Mouse (Mus musculus): ENCODE data around the gene Fndc3b.

The Fndc3b gene

GRCm38 (mm10) chr3:27622451-27622850 is 88.7 kb downstream of the Fndc3b start:
- no peak for DNase-seq (ENCODE audit: low read depth, low spot score)

GRCm38 (mm10) chr3:27621176-27621575 is 89.9 kb downstream of the Fndc3b start:
- no peak for DNase-seq (ENCODE audit: low read depth, low spot score)

DNA sequence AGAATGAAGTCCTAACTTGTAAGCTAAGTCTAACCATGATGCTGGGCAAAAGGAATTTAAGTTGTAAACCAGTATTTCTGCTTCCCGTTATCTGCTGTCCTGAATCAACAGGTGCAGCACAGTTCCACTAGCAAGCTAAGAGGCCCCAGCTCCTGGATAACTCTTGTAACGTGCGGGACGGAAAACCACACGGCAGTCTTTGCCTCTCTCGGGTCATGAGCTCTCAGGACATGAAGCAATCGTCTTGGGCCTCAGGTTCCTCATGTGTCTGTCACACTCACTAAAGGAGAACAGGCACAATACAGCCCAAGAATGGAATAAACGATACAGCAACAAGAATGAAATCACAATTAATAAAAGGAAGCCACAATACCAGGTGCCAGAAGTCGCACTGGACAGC is 93.4 kb downstream of the Fndc3b start:
- no peak for DNase-seq (ENCODE audit: low read depth, low spot score)

- no peak for DNase-seq (ENCODE audit: low read depth, low spot score)
Measured at GRCm38 (mm10) chr3:27617237-27617499, 93.9 kb downstream of the Fndc3b start.

- no peak for DNase-seq (ENCODE audit: low read depth, low spot score)
Measured at GRCm38 (mm10) chr3:27616421-27617236, 94.5 kb downstream of the Fndc3b start.

- no peak for DNase-seq (ENCODE audit: low read depth, low spot score)
Measured at GRCm38 (mm10) chr3:27615479-27615878, 95.6 kb downstream of the Fndc3b start.

- no peak for DNase-seq (ENCODE audit: low read depth, low spot score)
Measured at GRCm38 (mm10) chr3:27613828-27614227, 97.3 kb downstream of the Fndc3b start.

GRCm38 (mm10) chr3:27613011-27613410 is 98.1 kb downstream of the Fndc3b start:
- DNase-seq (ENCODE audit: low read depth, low spot score), result no peak

GRCm38 (mm10) chr3:27611986-27612385 is 99.1 kb downstream of the Fndc3b start:
- no peak for DNase-seq (ENCODE audit: low read depth, low spot score)

GRCm38 (mm10) chr3:27610547-27610946 is 100.6 kb downstream of the Fndc3b start:
- DNase-seq (ENCODE audit: low read depth, low spot score), result no peak

- DNase-seq (ENCODE audit: low read depth, low spot score), result no peak
Measured at GRCm38 (mm10) chr3:27610089-27610488, 101.0 kb downstream of the Fndc3b start.

GRCm38 (mm10) chr3:27607796-27608151 is 103.3 kb downstream of the Fndc3b start:
- DNase-seq (ENCODE audit: low read depth, low spot score), result no peak

GRCm38 (mm10) chr3:27607081-27607795 is 103.9 kb downstream of the Fndc3b start:
- peak; percentile 40 for DNase-seq (ENCODE audit: low read depth, low spot score)

- no peak for DNase-seq (ENCODE audit: low read depth, low spot score)
Measured at GRCm38 (mm10) chr3:27606626-27607025, 104.5 kb downstream of the Fndc3b start.

DNA sequence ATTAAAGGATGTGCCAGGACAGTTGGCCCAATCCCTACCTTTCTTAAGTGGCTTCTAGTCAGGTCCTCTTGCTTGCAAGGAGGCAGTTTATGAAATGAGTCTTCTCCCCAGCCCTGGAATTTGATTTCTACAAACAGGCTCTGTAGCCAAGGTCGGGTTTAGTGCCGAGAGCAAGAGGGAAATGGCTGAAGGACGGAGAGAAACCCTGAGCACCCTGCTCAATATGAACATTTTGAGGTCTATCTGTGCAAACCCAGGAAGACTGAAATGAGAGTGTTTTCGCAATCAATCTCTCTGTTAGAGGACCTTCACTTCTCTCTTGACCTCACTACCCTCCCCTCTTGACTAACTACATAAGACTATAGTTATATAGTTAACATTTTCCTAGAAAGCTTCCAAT is 105.5 kb downstream of the Fndc3b start:
- DNase-seq (ENCODE audit: low read depth, low spot score), result no peak

GRCm38 (mm10) chr3:27605081-27605480 is 106.0 kb downstream of the Fndc3b start:
- no peak for DNase-seq (ENCODE audit: low read depth, low spot score)

- DNase-seq (ENCODE audit: low read depth, low spot score), result peak; percentile 72
Measured at GRCm38 (mm10) chr3:27604629-27605028, 106.5 kb downstream of the Fndc3b start.

- DNase-seq (ENCODE audit: low read depth, low spot score), result no peak
Measured at GRCm38 (mm10) chr3:27603905-27604620, 107.0 kb downstream of the Fndc3b start.

- DNase-seq (ENCODE audit: low read depth, low spot score), result peak; percentile 37
Measured at GRCm38 (mm10) chr3:27600645-27601044, 110.5 kb downstream of the Fndc3b start.

GRCm38 (mm10) chr3:27600197-27600596 is 110.9 kb downstream of the Fndc3b start:
- DNase-seq (ENCODE audit: low read depth, low spot score), result no peak

DNA sequence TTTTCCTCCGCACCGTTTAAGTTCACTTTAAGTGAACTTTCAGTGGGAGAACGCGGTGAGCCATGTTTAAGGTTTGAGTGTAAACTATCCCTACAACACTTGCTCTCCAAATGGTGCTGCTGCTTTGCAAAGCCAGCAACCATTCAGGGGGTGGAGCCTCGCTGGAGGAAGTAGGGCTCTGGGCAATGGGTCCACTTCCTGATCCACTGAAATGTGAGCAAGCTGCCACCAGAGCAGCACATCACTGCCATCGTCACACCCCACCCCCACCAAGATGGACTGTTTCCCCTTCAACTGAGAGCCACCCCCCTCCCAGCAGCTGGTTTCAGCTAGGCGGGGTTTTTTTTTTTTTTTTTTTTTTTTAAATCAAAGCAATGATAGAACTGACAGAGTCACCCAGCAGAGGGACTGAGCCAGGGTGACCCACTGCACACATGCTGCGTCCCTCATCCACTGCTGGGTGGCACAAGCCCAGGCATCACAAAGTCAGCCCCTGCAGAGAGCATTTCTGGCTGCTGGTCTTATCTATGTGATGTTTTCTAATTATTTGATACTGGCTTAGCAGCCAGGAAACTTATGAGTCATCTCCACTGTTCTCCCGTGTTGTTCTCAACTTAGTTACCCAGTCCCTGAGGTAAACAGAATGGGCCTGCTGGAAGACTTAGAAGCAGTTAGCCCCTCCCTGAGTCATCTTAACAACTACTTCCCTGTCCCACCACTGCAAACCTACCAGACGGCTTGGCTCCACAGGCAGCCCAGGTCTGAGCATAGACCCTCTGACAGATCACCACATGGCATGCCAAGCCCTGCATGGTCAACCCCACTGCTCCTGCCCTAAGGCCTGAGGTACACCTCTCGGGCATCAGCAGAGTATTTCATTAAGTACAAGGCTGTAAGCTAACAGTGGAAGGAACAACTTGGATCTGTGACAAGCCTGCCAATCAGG is 112.4 kb downstream of the Fndc3b start:
- DNase-seq (ENCODE audit: low read depth, low spot score), result peak; percentile 22
